Mouse (Mus musculus): ENCODE measurements around the gene Nav3. TPM values are rescaled to one million over a fixed set of nuclear protein-coding genes. Genes with fewer than 3 reads are reported as not detected.

Nav3 gene
- polyA plus RNA-seq, 1 experiment from 2014 or later, result 1.6 TPM

- Histone ChIP-seq H3K4me2 (no peak overlapping the region), H3K9ac (no peak overlapping the region), H3K36me3 (no peaks in the 10 kb centered on the region), H3K4me3 (no peak overlapping the region), H3K27ac (ENCODE audit: poor library complexity, severe bottlenecking) (no peak overlapping the region), H3K27me3 (replicated peaks) (no peaks in the 10 kb centered on the region), H3K9me3 (replicated peaks) (0 out of 2 replicates have a peak, but pooled peaks cover 4% of the 10 kb centered on the region), H3K4me1 (replicated peaks) (no peaks in the 10 kb centered on the region)
- ATAC-seq (ENCODE audit: insufficient number of reproducible peaks, low FRiP score), result no peak
- WGBS, result 81% methylated on average over 10 of the region's 10 CpGs
Measured at GRCm38 (mm10) chr10:110290016-110290623, 165.9 kb downstream of the Nav3 start.

- H3K9me3 ChIP-seq (replicated peaks), result no peaks in the 10 kb centered on the region
- 0 out of 2 replicates have a peak, but pooled peaks cover 3% of the 10 kb centered on the region for H3K4me1 ChIP-seq (replicated peaks)
- H3K4me2 ChIP-seq, result no peak overlapping the region
- H3K9ac ChIP-seq, result no peak overlapping the region
- no peak overlapping the region for H3K4me3 ChIP-seq
- 0 out of 2 replicates have a peak, but pooled peaks have one; percentile 39 for ATAC-seq (ENCODE audit: insufficient number of reproducible peaks, low FRiP score)
- no peak overlapping the region for H3K27ac ChIP-seq (ENCODE audit: poor library complexity, severe bottlenecking)
- WGBS, result 33% methylated on average over 3 of the region's 3 CpGs
- H3K36me3 ChIP-seq, result no peaks in the 10 kb centered on the region
- H3K27me3 ChIP-seq (replicated peaks), result no peaks in the 10 kb centered on the region
Measured at GRCm38 (mm10) chr10:110283879-110284278, 172.1 kb downstream of the Nav3 start.

GRCm38 (mm10) chr10:110272818-110273217 is 183.2 kb downstream of the Nav3 start:
- H3K9ac ChIP-seq, result no peak overlapping the region
- no peaks in the 10 kb centered on the region for H3K27me3 ChIP-seq (replicated peaks)
- H3K4me3 ChIP-seq, result no peak overlapping the region
- no peak for ATAC-seq (ENCODE audit: insufficient number of reproducible peaks, low FRiP score)
- no peak overlapping the region for H3K27ac ChIP-seq (ENCODE audit: poor library complexity, severe bottlenecking)
- H3K4me1 ChIP-seq (replicated peaks), result no peaks in the 10 kb centered on the region
- H3K36me3 ChIP-seq, result no peaks in the 10 kb centered on the region
- H3K4me2 ChIP-seq, result no peak overlapping the region
- no peaks in the 10 kb centered on the region for H3K9me3 ChIP-seq (replicated peaks)
- WGBS, result 91% methylated on average over 2 of the region's 2 CpGs

- Histone ChIP-seq H3K27me3 (replicated peaks) (no peaks in the 10 kb centered on the region), H3K27ac (ENCODE audit: poor library complexity, severe bottlenecking) (no peak overlapping the region), H3K9me3 (replicated peaks) (no peaks in the 10 kb centered on the region), H3K4me3 (no peak overlapping the region), H3K36me3 (no peaks in the 10 kb centered on the region), H3K4me1 (replicated peaks) (no peaks in the 10 kb centered on the region), H3K9ac (no peak overlapping the region), H3K4me2 (no peak overlapping the region)
- 69% methylated on average over 1 of the region's 1 CpGs for WGBS
- ATAC-seq (ENCODE audit: insufficient number of reproducible peaks, low FRiP score), result no peak
Measured at GRCm38 (mm10) chr10:110270561-110270960, 185.4 kb downstream of the Nav3 start.

GRCm38 (mm10) chr10:110242128-110242561 is 213.9 kb downstream of the Nav3 start:
- Histone ChIP-seq H3K27me3 (replicated peaks) (no peaks in the 10 kb centered on the region), H3K4me3 (no peak overlapping the region), H3K9ac (no peak overlapping the region), H3K27ac (ENCODE audit: poor library complexity, severe bottlenecking) (peak overlapping the region; percentile 62; the same call in 1 of the 2 replicates), H3K36me3 (no peaks in the 10 kb centered on the region), H3K4me2 (peak overlapping the region; percentile 31; the same call in 1 of the 2 replicates), H3K9me3 (replicated peaks) (no peaks in the 10 kb centered on the region), H3K4me1 (replicated peaks) (peaks cover 7% of the 10 kb centered on the region; the same call in 1 of the 2 replicates)
- 43% methylated on average over 3 of the region's 3 CpGs for WGBS
- no peak for ATAC-seq (ENCODE audit: insufficient number of reproducible peaks, low FRiP score)

- ATAC-seq (ENCODE audit: insufficient number of reproducible peaks, low FRiP score), result no peak
- Histone ChIP-seq H3K4me2 (no peak overlapping the region), H3K9ac (no peak overlapping the region), H3K27ac (ENCODE audit: poor library complexity, severe bottlenecking) (no peak overlapping the region), H3K9me3 (replicated peaks) (no peaks in the 10 kb centered on the region), H3K4me3 (no peak overlapping the region), H3K36me3 (no peaks in the 10 kb centered on the region), H3K4me1 (replicated peaks) (peaks cover 15% of the 10 kb centered on the region), H3K27me3 (replicated peaks) (no peaks in the 10 kb centered on the region)
- WGBS, result 77% methylated on average over 3 of the region's 3 CpGs
Measured at GRCm38 (mm10) chr10:110240667-110241066, 215.3 kb downstream of the Nav3 start.

GRCm38 (mm10) chr10:110233307-110233930 is 222.6 kb downstream of the Nav3 start:
- H3K27me3 ChIP-seq (replicated peaks), result no peaks in the 10 kb centered on the region
- no peak overlapping the region for H3K9ac ChIP-seq
- H3K9me3 ChIP-seq (replicated peaks), result no peaks in the 10 kb centered on the region
- no peak overlapping the region for H3K4me3 ChIP-seq
- peaks cover 10% of the 10 kb centered on the region for H3K4me1 ChIP-seq (replicated peaks)
- H3K27ac ChIP-seq (ENCODE audit: poor library complexity, severe bottlenecking), result no peak overlapping the region
- no peak for ATAC-seq (ENCODE audit: insufficient number of reproducible peaks, low FRiP score)
- H3K36me3 ChIP-seq, result no peaks in the 10 kb centered on the region
- no peak overlapping the region for H3K4me2 ChIP-seq
- 64% methylated on average over 6 of the region's 6 CpGs for WGBS

GRCm38 (mm10) chr10:110206411-110206810 is 249.6 kb downstream of the Nav3 start:
- Histone ChIP-seq H3K4me2 (no peak overlapping the region), H3K9me3 (replicated peaks) (no peaks in the 10 kb centered on the region), H3K4me1 (replicated peaks) (no peaks in the 10 kb centered on the region), H3K27me3 (replicated peaks) (no peaks in the 10 kb centered on the region), H3K36me3 (no peaks in the 10 kb centered on the region), H3K27ac (ENCODE audit: poor library complexity, severe bottlenecking) (no peak overlapping the region), H3K4me3 (no peak overlapping the region), H3K9ac (no peak overlapping the region)
- WGBS, result 88% methylated on average over 5 of the region's 5 CpGs
- no peak for ATAC-seq (ENCODE audit: insufficient number of reproducible peaks, low FRiP score)

- Histone ChIP-seq H3K4me3 (no peak overlapping the region), H3K9ac (no peak overlapping the region), H3K36me3 (no peaks in the 10 kb centered on the region), H3K27me3 (replicated peaks) (no peaks in the 10 kb centered on the region), H3K27ac (ENCODE audit: poor library complexity, severe bottlenecking) (no peak overlapping the region), H3K4me2 (no peak overlapping the region), H3K4me1 (replicated peaks) (no peaks in the 10 kb centered on the region), H3K9me3 (replicated peaks) (no peaks in the 10 kb centered on the region)
- WGBS, result 82% methylated on average over 5 of the region's 5 CpGs
- no peak for ATAC-seq (ENCODE audit: insufficient number of reproducible peaks, low FRiP score)
Measured at GRCm38 (mm10) chr10:110204121-110204697, 251.8 kb downstream of the Nav3 start.

GRCm38 (mm10) chr10:110192881-110193280 is 263.1 kb downstream of the Nav3 start:
- Histone ChIP-seq H3K9ac (no peak overlapping the region), H3K36me3 (no peaks in the 10 kb centered on the region), H3K4me2 (no peak overlapping the region), H3K9me3 (replicated peaks) (no peaks in the 10 kb centered on the region), H3K27me3 (replicated peaks) (no peaks in the 10 kb centered on the region), H3K4me1 (replicated peaks) (peaks cover 5% of the 10 kb centered on the region), H3K27ac (ENCODE audit: poor library complexity, severe bottlenecking) (no peak overlapping the region), H3K4me3 (no peak overlapping the region)
- 43% methylated on average over 4 of the region's 4 CpGs for WGBS
- ATAC-seq (ENCODE audit: insufficient number of reproducible peaks, low FRiP score), result no peak

- Histone ChIP-seq H3K4me1 (replicated peaks) (peaks cover 5% of the 10 kb centered on the region), H3K4me2 (no peak overlapping the region), H3K4me3 (no peak overlapping the region), H3K36me3 (no peaks in the 10 kb centered on the region), H3K27me3 (replicated peaks) (no peaks in the 10 kb centered on the region), H3K9me3 (replicated peaks) (no peaks in the 10 kb centered on the region), H3K27ac (ENCODE audit: poor library complexity, severe bottlenecking) (peak overlapping the region; percentile 11; the same call in 1 of the 2 replicates), H3K9ac (no peak overlapping the region)
- WGBS, result 75% methylated on average over 7 of the region's 7 CpGs
- ATAC-seq (ENCODE audit: insufficient number of reproducible peaks, low FRiP score), result no peak
Measured at GRCm38 (mm10) chr10:110192026-110192805, 263.8 kb downstream of the Nav3 start.

Measured in heart, embryonic 12.5 days (tissue).